Mouse (Mus musculus) left cerebral cortex, adult 11 months (tissue): Measurements from ENCODE around the gene Sv2c.

ENCODE experiments used
- DNase-seq: peaks from one replicate; pipeline ENCODE4 v3.0.0; 2022; ENCODE audit warnings: low spot score

Sv2c gene

DNA sequence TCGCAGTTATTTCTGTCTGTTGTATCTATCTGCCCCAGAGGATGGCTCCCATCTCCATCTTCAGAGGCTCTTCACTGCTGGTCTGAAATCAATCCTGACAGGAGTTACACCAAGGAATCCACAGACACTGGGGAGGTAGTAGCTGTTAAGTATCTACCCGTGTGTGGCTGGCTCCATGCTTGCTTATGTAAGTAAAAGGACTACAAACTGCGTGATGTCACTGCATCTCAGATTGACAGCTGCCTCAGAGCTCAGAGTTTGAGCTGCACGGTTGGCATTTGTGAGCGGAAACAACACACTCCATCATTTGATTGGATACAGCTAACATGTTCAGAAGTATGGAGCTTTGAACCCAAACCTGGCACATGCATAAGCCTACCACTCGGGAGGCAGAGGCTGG, 187.8 kb downstream of the Sv2c start:
- no peak for DNase-seq

DNA sequence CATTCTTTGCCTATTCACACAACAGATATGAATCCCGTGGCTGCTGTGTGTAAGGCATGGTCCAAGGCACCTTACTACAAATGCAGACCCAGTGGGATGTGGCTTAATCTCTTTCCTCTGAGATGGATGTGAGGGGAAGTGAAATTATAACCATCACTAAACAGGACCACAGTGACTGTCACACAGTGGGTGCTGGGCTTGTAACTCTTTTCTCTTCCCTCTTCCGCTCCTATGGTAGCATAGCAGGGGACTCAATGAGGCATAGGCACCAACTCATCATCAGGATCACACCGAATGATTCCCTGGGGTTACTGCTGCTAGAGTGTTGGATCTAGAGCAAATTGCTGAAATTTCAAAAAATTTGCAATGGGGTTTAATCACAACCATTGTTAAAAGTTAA, 188.5 kb downstream of the Sv2c start:
- DNase-seq, result no peak

DNA sequence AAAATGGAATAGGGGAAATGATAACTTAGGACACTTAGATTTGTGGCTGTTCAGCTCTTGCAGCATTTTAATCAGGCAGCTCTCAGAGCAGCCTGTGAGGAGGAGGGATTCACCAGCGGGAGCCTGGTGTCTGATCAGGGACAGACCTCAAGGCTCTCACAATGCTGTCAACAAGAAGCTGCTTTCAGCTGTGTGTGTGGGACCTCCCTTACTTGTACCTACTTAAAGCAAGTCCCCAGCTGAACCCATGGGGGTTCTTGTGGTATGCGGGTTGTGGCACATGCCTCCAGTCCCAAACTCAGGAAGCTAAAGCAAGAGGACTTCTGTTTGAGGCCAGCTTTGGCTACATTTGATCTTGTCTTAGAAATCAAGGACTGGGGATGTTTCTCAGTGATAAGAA, 189.8 kb downstream of the Sv2c start:
- DNase-seq, result no peak

DNA sequence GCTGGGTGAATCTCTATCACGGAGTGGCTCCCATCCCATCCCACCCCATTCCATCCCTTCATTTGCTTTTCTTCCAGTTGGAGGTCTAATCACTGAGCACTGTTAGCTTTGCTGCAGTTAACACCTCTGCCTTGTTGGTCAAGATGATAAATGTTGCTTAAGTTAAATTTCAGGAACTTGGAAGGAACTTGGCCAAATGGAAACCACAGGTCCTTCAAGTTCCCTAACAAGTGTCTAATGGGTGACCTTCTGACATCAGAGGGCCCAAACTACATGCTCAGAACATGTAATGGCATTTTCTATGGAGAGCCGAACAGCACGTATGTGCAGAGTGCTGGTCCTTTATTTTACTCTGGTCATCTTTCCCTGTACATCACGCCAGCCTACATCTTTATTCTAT, 190.5 kb downstream of the Sv2c start:
- DNase-seq, result no peak

DNA sequence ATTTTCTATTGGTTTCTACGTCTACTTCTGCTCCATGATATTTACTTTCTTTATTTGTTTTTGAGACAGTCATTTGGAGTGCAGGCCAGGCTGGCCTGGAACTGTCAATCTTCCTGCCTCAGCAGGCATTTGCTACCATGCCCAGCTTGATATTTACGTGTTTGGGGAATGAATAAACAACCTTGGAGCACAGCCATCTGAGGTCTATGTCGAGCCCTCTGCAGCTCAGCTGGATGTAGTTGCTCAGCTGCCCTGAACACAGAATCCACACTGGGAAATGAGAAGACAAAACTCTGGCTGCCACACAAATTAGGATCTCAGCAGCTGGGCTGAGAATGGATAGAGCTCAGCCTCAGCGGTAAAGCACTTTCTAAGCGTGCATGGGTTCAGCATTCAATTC, 191.6 kb downstream of the Sv2c start:
- no peak for DNase-seq

DNA sequence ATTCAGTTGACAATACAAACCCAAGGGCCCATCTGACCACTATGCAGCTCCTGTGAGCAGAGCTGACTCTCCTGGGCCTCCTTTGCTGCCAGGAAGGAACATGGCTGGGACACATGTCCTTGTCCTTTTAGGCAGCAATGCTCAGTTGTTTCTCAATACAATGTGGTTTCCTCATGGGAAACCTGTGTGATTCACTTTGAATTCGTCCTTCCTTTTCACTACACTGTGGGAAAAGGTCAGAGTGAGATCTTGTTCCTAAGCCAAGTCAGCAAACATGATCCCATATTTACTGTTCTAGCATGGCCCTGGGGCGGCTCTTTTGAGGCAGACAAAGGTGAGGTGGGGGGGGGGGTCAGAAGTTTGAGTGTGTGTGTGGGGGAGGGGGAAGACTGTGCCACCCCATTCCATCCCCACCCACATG, 208.2 kb downstream of the Sv2c start:
- no peak for DNase-seq

DNA sequence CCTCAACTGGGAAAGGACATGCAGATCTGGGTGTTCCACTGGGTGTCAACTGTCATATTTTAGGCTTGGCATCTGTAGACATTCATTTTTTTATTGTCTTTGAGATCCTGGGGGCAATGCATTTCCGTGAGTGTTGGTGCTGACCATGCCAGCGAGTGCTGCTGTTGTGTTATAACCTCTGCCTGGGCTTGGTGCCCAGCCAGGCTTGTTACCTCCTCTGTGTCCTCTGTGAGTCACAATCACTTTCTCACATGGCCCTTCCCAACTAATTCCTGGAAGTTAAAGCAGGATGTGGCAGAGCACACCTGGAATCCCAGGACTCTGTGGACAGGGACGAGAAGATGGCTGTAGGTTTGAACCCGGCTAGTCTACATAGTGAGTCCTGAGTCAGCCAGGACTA, 209.8 kb downstream of the Sv2c start:
- no peak for DNase-seq

DNA sequence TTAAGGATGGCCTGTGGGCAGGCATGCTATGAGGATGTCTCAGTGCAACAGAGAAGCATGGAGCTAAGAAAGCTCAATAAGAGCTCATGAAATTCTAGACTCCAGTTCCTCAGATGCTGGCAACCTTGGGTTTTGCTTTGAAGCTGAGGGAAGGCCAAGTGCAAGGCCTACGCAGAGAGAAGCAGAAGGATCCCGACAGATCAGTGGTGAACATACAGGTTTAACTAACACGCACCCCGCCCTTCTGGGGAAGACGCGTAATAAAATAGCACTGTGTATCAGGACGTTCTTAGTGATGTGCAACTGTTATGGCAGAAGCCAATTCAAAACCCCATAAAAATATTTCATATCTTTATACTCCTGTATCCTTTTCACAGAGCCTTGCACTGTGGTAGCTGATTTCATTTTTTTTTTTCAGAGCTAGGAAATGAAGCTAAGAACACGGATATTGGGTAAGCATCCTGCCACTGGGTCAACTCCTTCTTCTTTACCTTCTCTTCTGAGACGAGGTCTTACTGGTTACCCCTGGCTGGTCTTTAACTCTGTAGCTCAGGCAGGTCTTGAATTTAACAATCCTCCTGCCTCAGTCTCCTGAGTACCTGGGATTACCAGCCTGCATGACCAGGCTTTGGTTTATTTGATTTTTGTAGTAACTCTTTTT, 213.6 kb downstream of the Sv2c start:
- no peak for DNase-seq

DNA sequence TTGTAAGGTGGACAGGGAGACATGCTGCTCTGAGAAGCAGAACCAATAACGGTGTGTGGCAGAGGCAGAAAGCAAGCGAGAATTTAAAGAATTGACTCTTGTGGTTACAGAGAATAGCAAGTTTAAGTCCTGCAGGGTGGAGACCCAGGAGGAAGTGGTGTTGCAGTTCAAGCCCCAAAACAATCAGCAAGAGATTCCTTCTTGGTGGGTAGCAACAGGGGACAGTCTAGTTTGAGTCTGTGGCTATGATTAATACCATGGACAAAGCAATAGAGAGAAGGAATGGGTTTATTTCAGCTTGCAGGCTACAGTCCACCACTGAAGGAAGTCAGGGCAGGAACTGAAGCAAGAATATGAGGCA, 219.4 kb downstream of the Sv2c start:
- no peak for DNase-seq

DNA sequence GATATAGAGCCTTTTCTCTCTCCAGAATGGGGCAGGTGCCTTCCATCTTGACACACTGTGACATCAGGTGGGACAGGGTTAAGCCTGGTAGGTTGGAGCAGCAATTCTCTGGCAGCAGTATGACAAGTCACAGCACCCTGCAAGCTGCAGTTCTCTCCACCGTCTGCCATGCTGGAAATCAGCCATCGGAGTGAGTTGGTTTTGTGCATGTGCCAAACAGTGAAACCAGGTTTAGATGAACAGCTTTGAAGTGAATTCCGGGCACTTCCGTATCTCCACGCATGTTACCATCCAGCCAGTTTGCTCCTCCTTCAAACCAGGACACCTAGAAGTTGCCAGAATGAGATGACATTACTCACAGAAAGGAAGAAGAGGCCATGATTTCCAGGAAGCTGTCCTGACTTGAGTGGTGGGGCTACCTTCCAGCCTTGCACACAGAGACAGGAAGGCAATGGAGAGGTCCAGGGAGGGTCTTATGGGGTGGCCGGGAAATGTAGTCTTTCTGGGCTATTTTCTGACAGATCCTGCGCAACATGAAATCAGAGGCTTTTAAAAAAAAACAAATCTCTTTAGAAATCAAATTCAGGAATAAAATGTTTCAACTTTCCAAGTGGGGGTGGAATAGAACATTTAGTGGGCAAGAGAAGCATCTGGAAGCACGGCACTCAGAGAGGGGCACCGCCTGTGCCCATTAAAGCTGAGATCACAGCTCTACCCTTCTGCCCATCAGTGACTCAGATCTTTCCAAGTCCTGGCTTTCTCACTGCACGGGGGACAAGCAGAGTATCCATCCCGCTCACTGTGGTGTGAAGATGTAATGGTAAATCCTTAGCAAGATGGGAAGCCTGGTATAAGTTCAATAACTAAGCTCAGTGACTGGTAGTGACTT, 220.0 kb downstream of the Sv2c start:
- DNase-seq, result peak; percentile 35

DNA sequence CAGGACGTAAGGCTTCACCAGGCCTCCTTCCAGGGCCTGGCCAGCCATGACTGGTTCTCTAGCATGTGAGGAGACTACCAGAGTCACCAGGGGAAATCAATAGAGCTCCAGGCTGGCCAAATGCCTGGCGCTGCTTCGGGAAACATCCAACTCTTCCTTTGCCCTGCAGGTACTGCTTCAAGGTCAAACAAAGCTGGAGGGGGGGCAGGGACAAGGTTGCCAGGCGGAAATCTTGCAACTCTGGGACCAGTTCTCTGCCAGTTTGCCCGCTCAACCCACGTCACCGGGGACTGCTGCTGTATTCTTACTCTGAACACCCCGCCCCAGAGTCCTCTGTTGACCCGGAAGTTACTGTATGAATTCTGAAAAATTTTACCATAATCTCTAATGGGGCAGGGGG, 222.1 kb downstream of the Sv2c start:
- DNase-seq, result no peak

DNA sequence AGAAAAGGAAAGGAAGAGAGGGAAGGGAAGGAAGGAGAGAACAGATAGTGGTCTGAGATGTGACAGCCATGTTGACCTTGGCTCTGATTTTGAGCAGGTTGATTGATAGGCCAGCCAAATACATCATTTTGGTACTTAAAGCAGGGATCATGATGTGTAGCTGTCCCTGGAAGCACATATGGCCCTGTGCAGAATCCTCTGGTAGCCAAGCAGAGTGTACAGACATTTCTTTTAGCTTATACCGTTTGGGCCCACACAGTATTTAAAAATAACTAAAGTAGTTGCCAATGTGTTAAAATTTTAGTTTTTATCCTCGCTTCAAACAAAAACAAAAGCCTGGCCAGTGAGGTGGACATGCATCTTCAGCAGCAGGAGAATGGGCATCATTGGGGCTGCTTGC, 223.1 kb downstream of the Sv2c start:
- DNase-seq, result no peak
